Mouse (Mus musculus): ENCODE measurements around the gene Ift80. TPM values are rescaled to one million over a fixed set of nuclear protein-coding genes. Genes with fewer than 3 reads are reported as not detected.
"Not testable (repeated sequence)": the region's sequence is repeated elsewhere in the genome, so short reads cannot be mapped to it uniquely, and the experiment has no call there.

Ift80 gene
- total RNA-seq, 2 experiments from 2014 or later = 3.4 to 4.8 TPM

GRCm38 (mm10) chr3:69004055-69004436 lies 324 bp downstream of the Ift80 start:
- DNase-seq = no peak
- intact Hi-C loops (cut with DNase I; ENCODE audit: low total_unique reads) = no loop called here

- DNase-seq = no peak
- intact Hi-C loops (cut with DNase I; ENCODE audit: low total_unique reads) = no loop called here
Measured at GRCm38 (mm10) chr3:69002781-69003180, 1.6 kb downstream of the Ift80 start.

GRCm38 (mm10) chr3:68986550-68986949 lies 17.8 kb downstream of the Ift80 start:
- intact Hi-C loops (cut with DNase I; ENCODE audit: low total_unique reads) = no loop called here

DNA sequence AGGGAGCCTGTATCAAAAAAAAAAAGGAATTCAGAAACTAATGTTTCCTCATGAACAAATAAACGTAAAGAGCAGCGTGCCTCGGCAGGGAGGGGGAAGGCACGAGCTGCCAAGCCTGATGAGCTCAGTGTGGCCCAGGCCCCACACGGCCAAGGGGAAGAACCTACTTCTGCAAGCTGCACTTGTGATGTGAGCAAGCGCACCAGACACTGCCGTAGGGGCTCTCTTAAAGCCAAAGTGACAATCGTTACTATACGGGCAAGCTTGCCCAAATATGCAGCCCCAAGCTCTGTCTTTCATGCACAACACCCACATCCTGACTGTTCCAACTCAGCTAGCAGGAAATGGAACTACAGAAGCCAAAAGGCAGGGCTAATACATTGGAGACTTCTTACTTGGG lies 23.5 kb downstream of the Ift80 start:
- intact Hi-C loops (cut with DNase I; ENCODE audit: low total_unique reads) = no loop called here
- peak; percentile 8 for DNase-seq

More at GRCm38 (mm10) chr3:68986550-68986949, 17.8 kb downstream of the Ift80 start:
- no peak for DNase-seq

DNA sequence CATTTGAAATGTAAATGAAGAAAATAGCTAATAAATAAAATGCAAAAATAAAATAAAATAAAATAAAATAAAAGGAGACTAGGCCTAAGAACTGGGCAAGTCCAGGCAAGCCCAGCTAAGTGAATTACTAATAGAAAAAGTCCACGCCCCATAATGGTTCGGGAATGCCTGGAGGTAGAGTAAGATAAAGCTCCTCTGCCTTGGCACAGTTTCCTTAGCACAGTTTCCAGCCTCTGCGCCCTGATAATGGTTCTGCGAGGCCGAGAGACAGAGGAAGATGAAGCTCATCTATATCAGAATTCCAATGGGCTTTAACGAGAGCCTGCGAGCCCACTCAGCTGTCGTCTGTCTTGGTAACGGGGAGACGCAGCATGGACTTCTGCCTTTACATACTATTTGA lies 25.2 kb downstream of the Ift80 start:
- intact Hi-C loops (cut with DNase I; ENCODE audit: low total_unique reads) = no loop called here

DNA sequence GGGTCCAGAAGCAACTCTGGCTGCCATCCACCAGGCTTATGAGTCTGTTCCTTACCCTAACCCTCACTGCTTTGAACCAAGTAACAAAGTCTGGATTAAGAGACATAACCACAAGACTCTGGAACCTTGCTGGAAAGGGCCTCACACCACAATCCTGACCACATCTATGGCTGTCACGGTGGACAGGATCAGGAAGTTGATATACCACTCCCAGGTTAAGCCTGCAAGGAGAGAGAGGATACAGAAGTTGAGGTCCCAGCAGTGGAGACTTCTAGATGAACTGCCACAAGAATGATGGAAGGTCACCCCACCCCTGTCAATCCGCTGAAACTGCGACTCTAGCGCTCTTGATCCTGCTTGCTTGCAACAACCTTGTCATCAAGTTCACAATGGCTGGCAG lies 26.7 kb downstream of the Ift80 start:
- intact Hi-C loops (cut with DNase I; ENCODE audit: low total_unique reads) = no loop called here
- no peak for DNase-seq

More for the DNA sequence above, 25.2 kb downstream of the Ift80 start:
- DNase-seq = no peak

GRCm38 (mm10) chr3:68975533-68976490 lies 28.6 kb downstream of the Ift80 start:
- intact Hi-C loops (cut with DNase I; ENCODE audit: low total_unique reads) = no loop called here
- DNase-seq = no peak

DNA sequence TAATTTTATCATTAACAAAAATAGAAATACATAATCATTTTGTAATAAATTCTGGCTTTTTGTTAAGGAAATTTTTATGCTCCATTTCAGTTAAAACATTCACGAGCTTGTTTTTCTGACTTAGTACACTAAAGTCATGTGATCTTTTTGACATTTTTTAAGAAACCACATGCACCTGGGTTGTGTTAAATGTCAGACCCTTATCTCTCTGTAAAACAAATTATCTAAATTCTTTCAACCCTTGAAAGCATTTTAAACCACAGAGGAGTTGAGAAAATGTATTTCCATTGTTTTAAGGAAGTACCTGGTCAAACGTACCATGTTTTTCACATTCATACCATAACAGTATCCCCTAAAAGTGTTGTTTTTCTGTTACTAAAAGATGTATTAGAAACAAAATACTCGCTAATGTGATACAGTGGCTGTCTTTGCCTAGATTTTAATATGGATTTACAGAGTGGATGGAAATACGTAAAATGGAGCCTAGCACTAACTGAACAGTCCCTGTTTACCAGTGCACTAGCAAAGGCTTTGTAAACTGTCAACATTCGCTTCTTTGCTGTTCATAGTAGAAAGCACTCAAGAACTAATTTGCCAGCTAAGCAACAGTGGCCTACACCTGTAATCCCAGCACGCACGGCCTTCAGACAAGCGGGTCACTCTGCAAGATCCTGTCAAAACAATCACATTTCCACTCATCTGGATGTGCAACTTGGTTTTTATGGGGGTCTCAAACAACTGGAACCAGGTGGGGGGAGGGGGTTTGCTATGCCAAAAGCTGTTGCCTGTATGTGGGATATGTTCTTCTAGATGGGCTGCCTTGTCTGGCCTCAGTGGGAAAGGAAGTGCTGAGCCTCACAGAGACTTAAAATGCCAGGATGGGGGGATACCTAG lies 29.5 kb downstream of the Ift80 start:
- intact Hi-C loops (cut with DNase I; ENCODE audit: low total_unique reads) = no loop called here
- DNase-seq = no peak

DNA sequence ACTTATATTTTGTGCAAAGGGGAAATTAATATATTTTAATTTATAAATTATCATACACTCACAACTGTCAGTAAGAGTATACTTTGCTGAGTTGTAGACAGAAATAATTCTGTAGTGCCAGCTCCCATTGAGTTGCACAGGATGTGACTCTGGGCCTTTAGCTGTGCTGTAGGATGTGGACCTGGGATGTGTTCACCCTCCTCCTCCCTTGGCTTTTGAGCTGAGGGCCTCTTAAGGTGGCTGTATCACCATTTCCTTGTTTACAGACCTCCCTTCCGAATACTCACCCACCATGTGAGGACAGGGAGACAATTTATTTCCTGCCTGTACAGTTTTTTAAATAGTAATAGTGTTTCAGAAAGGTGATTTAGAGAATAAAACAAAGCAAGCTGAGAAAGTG lies 30.8 kb downstream of the Ift80 start:
- no peak for DNase-seq
- intact Hi-C loops (cut with DNase I; ENCODE audit: low total_unique reads) = no loop called here

DNA sequence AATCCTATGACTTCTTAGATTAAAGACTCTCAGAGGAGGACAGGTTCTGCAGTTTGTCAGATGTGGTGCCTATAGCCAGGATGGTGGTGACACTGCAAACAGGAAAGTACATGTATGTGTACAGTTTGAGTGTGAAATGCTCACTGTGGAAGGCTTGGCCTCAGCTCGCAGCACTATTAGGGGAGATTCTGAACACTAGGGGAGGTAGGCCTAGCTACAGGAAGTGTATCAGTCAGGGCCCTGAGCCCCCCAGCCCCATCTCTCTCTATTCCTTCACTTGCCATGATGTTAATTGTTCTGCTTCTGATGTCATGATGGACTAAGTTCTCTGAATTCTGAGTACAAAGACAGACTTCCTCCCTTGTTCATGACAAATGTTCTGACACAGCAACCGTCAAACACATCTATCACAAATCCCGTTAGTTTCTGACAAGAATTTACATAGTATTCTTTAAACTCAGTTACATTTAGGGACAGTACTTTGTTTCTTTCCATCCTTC lies 35.2 kb downstream of the Ift80 start:
- no peak for DNase-seq
- intact Hi-C loops (cut with DNase I; ENCODE audit: low total_unique reads) = no loop called here

- no peak for DNase-seq
- intact Hi-C loops (cut with DNase I; ENCODE audit: low total_unique reads) = no loop called here
Measured at GRCm38 (mm10) chr3:68967404-68967803, 37.0 kb downstream of the Ift80 start.

- no peak for DNase-seq
- intact Hi-C loops (cut with DNase I; ENCODE audit: low total_unique reads) = no loop called here
Measured at GRCm38 (mm10) chr3:68966527-68967285, 37.7 kb downstream of the Ift80 start.

DNA sequence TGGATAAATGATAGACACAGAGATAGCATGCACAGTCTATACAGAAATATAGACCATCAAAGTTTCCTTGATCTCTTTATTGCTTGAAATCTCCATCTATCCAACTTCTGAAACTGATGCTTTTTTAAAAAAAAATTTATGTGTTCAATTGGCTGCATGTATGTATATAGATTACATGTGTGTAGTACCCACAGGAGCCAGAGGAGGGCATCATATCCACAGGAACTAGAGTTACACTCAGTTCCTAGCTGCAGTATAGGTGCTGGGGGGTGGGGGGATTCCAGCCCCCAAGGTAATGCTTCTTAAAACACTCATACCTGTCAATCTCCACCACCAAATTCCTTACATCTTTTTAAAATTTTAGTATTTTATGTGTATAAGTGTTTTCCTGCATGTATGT lies 39.7 kb downstream of the Ift80 start:
- DNase-seq = no peak
- intact Hi-C loops (cut with DNase I; ENCODE audit: low total_unique reads) = no loop called here

GRCm38 (mm10) chr3:68957413-68957812 lies 47.0 kb downstream of the Ift80 start:
- intact Hi-C loops (cut with DNase I; ENCODE audit: low total_unique reads) = loop anchor here (5.0 kb wide), 1 partner anchor 240 kb away; no protein-coding TSS in a partner anchor
- no peak for DNase-seq

DNA sequence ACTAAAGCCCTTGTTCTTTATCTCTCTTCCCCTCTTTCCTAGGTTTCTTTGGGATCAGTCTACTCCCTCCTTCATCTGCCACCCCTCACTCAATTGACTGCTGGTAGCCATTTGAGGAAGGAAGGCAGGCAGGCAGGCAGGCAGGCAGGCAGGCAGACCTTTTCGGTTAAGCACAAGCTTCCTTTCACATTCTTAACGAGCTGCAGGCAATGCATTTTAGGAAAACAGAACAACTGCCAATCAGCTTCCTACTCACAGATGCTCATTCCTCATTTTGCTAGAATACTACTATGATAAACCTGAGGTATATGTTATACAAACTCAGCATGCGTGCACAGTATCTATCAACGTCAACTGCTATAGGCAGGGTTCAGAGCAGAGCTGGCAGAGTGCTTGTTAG lies 47.9 kb downstream of the Ift80 start:
- DNase-seq = no peak
- intact Hi-C loops (cut with DNase I; ENCODE audit: low total_unique reads) = loop anchor here (5.0 kb wide), 1 partner anchor 239 kb away; no protein-coding TSS in a partner anchor

DNA sequence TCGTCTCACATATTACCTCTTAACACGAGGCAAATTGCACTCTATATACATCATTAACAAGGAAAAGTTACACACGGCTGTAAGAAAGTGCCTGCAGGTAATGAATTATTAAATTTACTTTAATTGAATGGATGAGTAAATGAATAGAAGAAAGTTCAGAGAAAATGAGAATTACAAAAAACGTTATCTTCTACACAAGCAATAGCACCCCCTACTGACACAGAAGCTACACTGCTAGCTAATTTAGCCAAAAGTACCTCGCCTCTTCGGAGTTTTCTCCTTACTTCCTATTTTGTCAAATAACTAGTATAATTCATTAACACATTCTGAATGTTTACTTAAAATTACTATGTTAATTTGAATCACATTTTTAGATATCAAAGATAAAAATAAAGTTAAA lies 49.9 kb downstream of the Ift80 start:
- intact Hi-C loops (cut with DNase I; ENCODE audit: low total_unique reads) = no loop called here
- DNase-seq = no peak

DNA sequence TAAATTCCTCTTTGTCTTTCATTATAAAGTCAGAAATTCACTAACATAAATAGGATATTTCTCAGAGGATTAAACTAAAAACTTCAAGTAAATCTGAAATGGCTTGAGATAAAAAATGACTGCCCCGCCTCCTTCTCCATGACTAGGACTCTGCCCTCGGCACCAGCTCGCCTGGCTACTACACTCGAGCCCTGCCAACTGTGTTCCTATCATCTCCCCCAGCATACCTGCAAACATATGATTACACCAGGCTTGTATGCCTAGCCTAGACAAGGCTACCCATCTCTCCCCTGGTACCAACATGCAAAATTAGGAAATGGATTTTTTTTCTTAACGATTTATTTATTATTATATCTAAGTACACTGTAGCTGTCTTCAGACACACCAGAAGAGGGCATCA lies 51.7 kb downstream of the Ift80 start:
- intact Hi-C loops (cut with DNase I; ENCODE audit: low total_unique reads) = no loop called here
- no peak for DNase-seq

DNA sequence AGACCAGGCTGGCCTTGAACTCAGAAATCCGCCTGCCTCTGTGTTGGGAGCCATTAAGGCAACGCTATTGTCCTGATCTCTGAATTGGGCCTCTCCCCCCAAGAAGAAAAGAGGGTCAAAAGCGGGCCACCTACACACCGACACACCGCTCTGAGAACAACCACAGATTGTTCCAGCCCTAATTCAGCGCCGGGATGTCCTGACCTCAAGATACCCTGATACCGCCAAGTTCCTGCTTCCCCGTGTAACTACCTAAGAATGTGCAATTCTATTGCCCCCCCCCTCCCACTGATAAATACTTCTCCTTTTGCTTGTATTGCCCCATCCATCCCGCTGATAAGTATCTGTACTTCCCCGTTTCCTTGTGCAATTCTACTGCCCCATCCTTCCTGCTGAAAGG lies 52.4 kb downstream of the Ift80 start:
- DNase-seq; intact Hi-C loops (cut with DNase I; ENCODE audit: low total_unique reads): not testable (repeated sequence)

- intact Hi-C loops (cut with DNase I; ENCODE audit: low total_unique reads) = no loop called here
- no peak for DNase-seq
Measured at GRCm38 (mm10) chr3:68949381-68949780, 55.0 kb downstream of the Ift80 start.

Measured in gastrocnemius, postnatal 14 days (tissue).